Mouse (Mus musculus): ENCODE data around the gene Actl6b. TPM values are rescaled to one million over a fixed set of nuclear protein-coding genes. Genes with fewer than 3 reads are reported as not detected.

Gene Actl6b
- polyA plus RNA-seq (2012; ENCODE audit: insufficient read depth, low replicate concordance) = not detected in 2 replicates

GRCm38 (mm10) chr5:137553411-137553837 lies at the start of gene Actl6b:
Actl6b (plus strand) TSS chr5:137553517.
- no peak for TF ChIP-seq FLI1 (IDR thresholded peaks at IDR 0.05; ENCODE audit: low read length)
- no peak for TF ChIP-seq GATA1 (IDR thresholded peaks at IDR 0.05; ENCODE audit: borderline replicate concordance, low read length)
- Histone ChIP-seq H3K4me3 (replicated peaks) (peak within 1 kb of the TSS; percentile 29), H3K4me1 (peaks cover 8% of the 10 kb centered on the region), H3K27me3 (replicated peaks) (peaks cover 50% of the 10 kb centered on the region), H3K36me3 (replicated peaks; ENCODE audit: low read length) (no peaks in the 10 kb centered on the region), H3K9me3 (peaks cover 16% of the 10 kb centered on the region)

- Histone ChIP-seq H3K27me3 (replicated peaks) (no peaks in the 10 kb centered on the region), H3K36me3 (replicated peaks; ENCODE audit: low read length) (peaks cover 10% of the 10 kb centered on the region), H3K4me3 (replicated peaks) (peak overlapping the region; percentile 7), H3K9me3 (peaks cover 2% of the 10 kb centered on the region; the same call in 1 of the 2 replicates), H3K4me1 (peaks cover 36% of the 10 kb centered on the region)
- TF ChIP-seq GATA1 (IDR thresholded peaks at IDR 0.05; ENCODE audit: borderline replicate concordance, low read length) = no peak
- TF ChIP-seq FLI1 (IDR thresholded peaks at IDR 0.05; ENCODE audit: low read length) = no peak
These were observed 49.3 kb upstream of the Actl6b start for GRCm38 (mm10) chr5:137504041-137504440.

- TF ChIP-seq GATA1 (IDR thresholded peaks at IDR 0.05; ENCODE audit: borderline replicate concordance, low read length) = no peak
- TF ChIP-seq FLI1 (IDR thresholded peaks at IDR 0.05; ENCODE audit: low read length) = no peak
- Histone ChIP-seq H3K9me3 (peaks cover 2% of the 10 kb centered on the region; the same call in 1 of the 2 replicates), H3K36me3 (replicated peaks; ENCODE audit: low read length) (peaks cover 11% of the 10 kb centered on the region), H3K4me1 (peaks cover 51% of the 10 kb centered on the region), H3K27me3 (replicated peaks) (no peaks in the 10 kb centered on the region), H3K4me3 (replicated peaks) (peak overlapping the region; percentile 95)
These were observed 43.3 kb upstream of the Actl6b start for GRCm38 (mm10) chr5:137510014-137510501.

GRCm38 (mm10) chr5:137510573-137511390 lies 42.5 kb upstream of the Actl6b start:
- peaks cover 55% of the 10 kb centered on the region for H3K4me1 ChIP-seq
- peaks cover 11% of the 10 kb centered on the region for H3K36me3 ChIP-seq (replicated peaks; ENCODE audit: low read length)
- H3K9me3 ChIP-seq = peaks cover under 1% of the 10 kb centered on the region; the same call in 1 of the 2 replicates
- no peaks in the 10 kb centered on the region for H3K27me3 ChIP-seq (replicated peaks)
- TF ChIP-seq FLI1 (IDR thresholded peaks at IDR 0.05; ENCODE audit: low read length) = no peak
- no peak for TF ChIP-seq GATA1 (IDR thresholded peaks at IDR 0.05; ENCODE audit: borderline replicate concordance, low read length)
- peak overlapping the region; percentile 95 for H3K4me3 ChIP-seq (replicated peaks)

GRCm38 (mm10) chr5:137511706-137512105 lies 41.6 kb upstream of the Actl6b start:
- H3K9me3 ChIP-seq = no peaks in the 10 kb centered on the region
- H3K27me3 ChIP-seq (replicated peaks) = no peaks in the 10 kb centered on the region
- peaks cover 11% of the 10 kb centered on the region for H3K36me3 ChIP-seq (replicated peaks; ENCODE audit: low read length)
- peaks cover 62% of the 10 kb centered on the region for H3K4me1 ChIP-seq
- TF ChIP-seq GATA1 (IDR thresholded peaks at IDR 0.05; ENCODE audit: borderline replicate concordance, low read length) (no peak), FLI1 (IDR thresholded peaks at IDR 0.05; ENCODE audit: low read length) (no peak)
- peak overlapping the region; percentile 95 for H3K4me3 ChIP-seq (replicated peaks)

GRCm38 (mm10) chr5:137512847-137513794 lies 40.2 kb upstream of the Actl6b start:
- H3K36me3 ChIP-seq (replicated peaks; ENCODE audit: low read length) = peaks cover 23% of the 10 kb centered on the region
- H3K9me3 ChIP-seq = no peaks in the 10 kb centered on the region
- no peaks in the 10 kb centered on the region for H3K27me3 ChIP-seq (replicated peaks)
- TF ChIP-seq FLI1 (IDR thresholded peaks at IDR 0.05; ENCODE audit: low read length) = no peak
- TF ChIP-seq GATA1 (IDR thresholded peaks at IDR 0.05; ENCODE audit: borderline replicate concordance, low read length) = no peak
- peaks cover 74% of the 10 kb centered on the region for H3K4me1 ChIP-seq
- no peak overlapping the region for H3K4me3 ChIP-seq (replicated peaks)

GRCm38 (mm10) chr5:137513951-137514721 lies 39.2 kb upstream of the Actl6b start:
- Histone ChIP-seq H3K36me3 (replicated peaks; ENCODE audit: low read length) (peaks cover 33% of the 10 kb centered on the region), H3K4me1 (peaks cover 77% of the 10 kb centered on the region), H3K27me3 (replicated peaks) (no peaks in the 10 kb centered on the region), H3K4me3 (replicated peaks) (peak overlapping the region; percentile 5), H3K9me3 (no peaks in the 10 kb centered on the region)
- no peak for TF ChIP-seq GATA1 (IDR thresholded peaks at IDR 0.05; ENCODE audit: borderline replicate concordance, low read length)
- TF ChIP-seq FLI1 (IDR thresholded peaks at IDR 0.05; ENCODE audit: low read length) = no peak

GRCm38 (mm10) chr5:137514811-137515210 lies 38.5 kb upstream of the Actl6b start:
- Histone ChIP-seq H3K9me3 (no peaks in the 10 kb centered on the region), H3K36me3 (replicated peaks; ENCODE audit: low read length) (peaks cover 40% of the 10 kb centered on the region), H3K4me1 (peaks cover 70% of the 10 kb centered on the region), H3K4me3 (replicated peaks) (no peak overlapping the region), H3K27me3 (replicated peaks) (no peaks in the 10 kb centered on the region)
- TF ChIP-seq FLI1 (IDR thresholded peaks at IDR 0.05; ENCODE audit: low read length) (no peak), GATA1 (IDR thresholded peaks at IDR 0.05; ENCODE audit: borderline replicate concordance, low read length) (no peak)

- TF ChIP-seq GATA1 (IDR thresholded peaks at IDR 0.05; ENCODE audit: borderline replicate concordance, low read length) (no peak), FLI1 (IDR thresholded peaks at IDR 0.05; ENCODE audit: low read length) (no peak)
- no peaks in the 10 kb centered on the region for H3K27me3 ChIP-seq (replicated peaks)
- peaks cover 43% of the 10 kb centered on the region for H3K4me1 ChIP-seq
- no peaks in the 10 kb centered on the region for H3K9me3 ChIP-seq
- H3K4me3 ChIP-seq (replicated peaks) = no peak within 1 kb of the TSS
- peaks cover 76% of the 10 kb centered on the region for H3K36me3 ChIP-seq (replicated peaks; ENCODE audit: low read length)
These were observed 34.9 kb upstream of the Actl6b start, which contains the start of gene Gigyf1 for GRCm38 (mm10) chr5:137518436-137518835. Gigyf1 (plus strand) TSS chr5:137518548.

Data from megakaryocyte, embryonic 14.5 days (primary cell).